Mouse (Mus musculus): ENCODE measurements around the gene Dusp3. TPM values are rescaled to one million over a fixed set of nuclear protein-coding genes. Genes with fewer than 3 reads are reported as not detected.

The Dusp3 gene
- polyA plus RNA-seq, 1 experiment from 2014 or later, result 9.0 TPM

DNA sequence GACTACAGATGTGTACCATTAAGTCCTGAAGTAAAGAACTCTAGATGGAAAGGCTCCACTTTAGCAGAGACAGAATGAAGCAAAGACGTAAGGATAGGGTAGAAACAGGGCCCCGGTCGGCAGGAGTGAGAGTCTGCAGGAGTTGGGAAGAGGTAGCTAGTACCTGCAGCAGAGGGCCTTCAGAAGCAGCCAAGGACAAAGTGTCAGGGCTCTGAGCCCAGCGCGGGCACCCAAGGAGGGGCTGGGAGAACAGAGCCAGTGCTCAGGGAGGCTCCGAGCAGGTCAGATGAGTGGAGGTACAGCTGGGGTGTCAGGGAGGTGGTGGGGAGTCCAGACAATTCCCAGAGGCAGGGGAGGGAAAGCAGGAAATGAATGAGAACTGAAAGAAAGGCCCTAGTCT lies 62.8 kb downstream of the Dusp3 start:
- ATAC-seq (ENCODE audit: low FRiP score), result no peak
- H3K4me2 ChIP-seq, result no peak overlapping the region
- peaks cover 21% of the 10 kb centered on the region for H3K27me3 ChIP-seq
- H3K4me3 ChIP-seq (replicated peaks), result no peak overlapping the region
- no peak overlapping the region for H3K9ac ChIP-seq
- H3K27ac ChIP-seq, result no peak overlapping the region
- H3K9me3 ChIP-seq, result no peaks in the 10 kb centered on the region
- peaks cover 11% of the 10 kb centered on the region; the same call in 1 of the 2 replicates for H3K4me1 ChIP-seq
- no peaks in the 10 kb centered on the region for H3K36me3 ChIP-seq (replicated peaks)
- WGBS, result 80% methylated on average over 6 of the region's 6 CpGs

GRCm38 (mm10) chr11:101921361-101921952 lies 65.4 kb downstream of the Dusp3 start:
- no peak for ATAC-seq (ENCODE audit: low FRiP score)
- H3K36me3 ChIP-seq (replicated peaks), result no peaks in the 10 kb centered on the region
- WGBS, result 87% methylated on average over 12 of the region's 12 CpGs
- H3K27ac ChIP-seq, result no peak overlapping the region
- H3K9me3 ChIP-seq, result no peaks in the 10 kb centered on the region
- no peak overlapping the region for H3K4me2 ChIP-seq
- H3K9ac ChIP-seq, result no peak overlapping the region
- H3K4me1 ChIP-seq, result peaks cover 4% of the 10 kb centered on the region; the same call in 1 of the 2 replicates
- no peak overlapping the region for H3K4me3 ChIP-seq (replicated peaks)
- H3K27me3 ChIP-seq, result peaks cover 47% of the 10 kb centered on the region

Other genes with a start within 250 kb of the Dusp3 start
- 4.7 and 7.0 TPM in 2 replicates for gene Etv4, start 201.6 kb downstream of the Dusp3 start, polyA plus RNA-seq (2016; fragmentation: Nextera tagmentation; extraction: Ambion mirVana)
- 0.17 and 0.60 TPM in 2 replicates for gene Meox1, start 92.6 kb downstream of the Dusp3 start, polyA plus RNA-seq (2016; fragmentation: Nextera tagmentation; extraction: Ambion mirVana)
- 0.09 and 0.15 TPM in 2 replicates for gene Sost, start 20.0 kb downstream of the Dusp3 start, polyA plus RNA-seq (2016; fragmentation: Nextera tagmentation; extraction: Ambion mirVana)
- not detected in 2 replicates for gene Cfap97d1, start 2.7 kb downstream of the Dusp3 start, polyA plus RNA-seq (2016; fragmentation: Nextera tagmentation; extraction: Ambion mirVana)
- gene Mpp3, start 41.4 kb upstream of the Dusp3 start, polyA plus RNA-seq (2016; fragmentation: Nextera tagmentation; extraction: Ambion mirVana), result 35.7 and 37.6 TPM in 2 replicates
- 0.17 and 0.23 TPM in 2 replicates for gene Cd300lg, start 54.5 kb upstream of the Dusp3 start, polyA plus RNA-seq (2016; fragmentation: Nextera tagmentation; extraction: Ambion mirVana)
- 24.9 and 27.9 TPM in 2 replicates for gene Mpp2, start 101.5 kb upstream of the Dusp3 start, polyA plus RNA-seq (2016; fragmentation: Nextera tagmentation; extraction: Ambion mirVana)
- not detected in 2 replicates for gene Ppy, start 114.3 kb upstream of the Dusp3 start, polyA plus RNA-seq (2016; fragmentation: Nextera tagmentation; extraction: Ambion mirVana)
- gene Pyy, start 120.8 kb upstream of the Dusp3 start, polyA plus RNA-seq (2016; fragmentation: Nextera tagmentation; extraction: Ambion mirVana), result not detected in 2 replicates
- gene Nags, start 158.5 kb upstream of the Dusp3 start, polyA plus RNA-seq (2016; fragmentation: Nextera tagmentation; extraction: Ambion mirVana), result not detected in 2 replicates
- 35.7 and 36.3 TPM in 2 replicates for gene Tmem101, start 169.4 kb upstream of the Dusp3 start, polyA plus RNA-seq (2016; fragmentation: Nextera tagmentation; extraction: Ambion mirVana)
- gene Lsm12, start 198.3 kb upstream of the Dusp3 start, polyA plus RNA-seq (2016; fragmentation: Nextera tagmentation; extraction: Ambion mirVana), result 136 and 139 TPM in 2 replicates
- 26.6 and 28.3 TPM in 2 replicates for gene G6pc3, start 202.6 kb upstream of the Dusp3 start, polyA plus RNA-seq (2016; fragmentation: Nextera tagmentation; extraction: Ambion mirVana)
- 68.8 and 70.6 TPM in 2 replicates for gene Hdac5, start 243.2 kb upstream of the Dusp3 start, polyA plus RNA-seq (2016; fragmentation: Nextera tagmentation; extraction: Ambion mirVana)

All from forebrain, embryonic 12.5 days (tissue).